ENCODE assay signal across 22 mouse cellular contexts in the genomic region with DNA sequence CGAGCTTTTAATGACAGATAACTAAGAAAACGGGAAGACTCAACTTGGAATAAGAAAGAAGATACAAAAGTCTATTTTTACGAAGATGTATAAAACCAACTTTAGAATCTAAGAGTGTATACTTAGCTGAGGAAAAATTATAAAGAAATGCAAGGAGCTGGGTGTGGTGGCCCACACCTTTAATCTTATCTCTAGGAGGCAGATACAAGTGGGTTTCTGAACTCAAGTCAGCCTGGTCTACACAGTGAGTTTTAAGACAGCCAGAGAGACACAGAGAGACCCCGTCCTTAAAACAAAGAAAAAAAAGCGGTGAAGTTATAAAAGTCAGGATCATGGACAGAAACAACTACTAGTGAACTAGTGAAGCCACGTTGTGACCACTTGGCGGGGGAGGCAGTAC. TPM values are rescaled to one million over a fixed set of nuclear protein-coding genes. Genes with fewer than 3 reads are reported as not detected.
"Had no signal": no experiment of that assay in that cellular context is flagged by ENCODE, and none has a peak within 500 bp of the region (broad histone marks: within the 10 kb centered on the region; RNA-seq: fewer than 3 reads in every experiment).

No protein-coding gene starts in this region.

- H3K4me3 ChIP-seq: kidney, embryonic 15.5 days; limb, embryonic 10.5 days; limb, embryonic 13.5 days; megakaryocyte, embryonic 14.5 days; midbrain, embryonic 10.5 days; midbrain, embryonic 13.5 days; myocyte; neural tube, embryonic 13.5 days; stomach, embryonic 15.5 days had no signal

- H3K9me3 ChIP-seq: kidney, embryonic 15.5 days; limb, embryonic 10.5 days; limb, embryonic 13.5 days; megakaryocyte, embryonic 14.5 days; midbrain, embryonic 10.5 days; midbrain, embryonic 13.5 days; neural tube, embryonic 13.5 days; stomach, embryonic 15.5 days had no signal

- H3K4me2 ChIP-seq: kidney, embryonic 15.5 days; limb, embryonic 13.5 days; lung, embryonic 14.5 days; midbrain, embryonic 13.5 days; neural tube, embryonic 13.5 days; stomach, embryonic 15.5 days had no signal

- H3K4me1 ChIP-seq: kidney, embryonic 15.5 days; limb, embryonic 10.5 days; limb, embryonic 13.5 days; megakaryocyte, embryonic 14.5 days; midbrain, embryonic 10.5 days; midbrain, embryonic 13.5 days; neural tube, embryonic 13.5 days; stomach, embryonic 15.5 days had no signal

- H3K27me3 ChIP-seq: kidney, embryonic 15.5 days; limb, embryonic 13.5 days; midbrain, embryonic 13.5 days; neural tube, embryonic 13.5 days; stomach, embryonic 15.5 days had no signal

- H3K9ac ChIP-seq: kidney, embryonic 15.5 days; limb, embryonic 13.5 days; lung, embryonic 14.5 days; midbrain, embryonic 13.5 days; neural tube, embryonic 13.5 days; stomach, embryonic 15.5 days had no signal

- DNase-seq: kidney, adult 2 months; kidney, postnatal 10 days; kidney, postnatal 36 days; lung, embryonic 14.5 days; lung, postnatal 36 days; retina, postnatal 1 day; right cerebral cortex, postnatal 25 days; spleen, adult 18-20 months; thymus, postnatal 25 days had no signal

- H3K36me3 ChIP-seq: kidney, embryonic 15.5 days; limb, embryonic 10.5 days; limb, embryonic 13.5 days; midbrain, embryonic 10.5 days; midbrain, embryonic 13.5 days; neural tube, embryonic 13.5 days; stomach, embryonic 15.5 days had no signal

- ATAC-seq: intestine, postnatal 0 days; midbrain, embryonic 13.5 days; midbrain, embryonic 16.5 days had no signal

- H3K27ac ChIP-seq: kidney, embryonic 15.5 days; limb, embryonic 10.5 days; limb, embryonic 13.5 days; midbrain, embryonic 10.5 days; midbrain, embryonic 13.5 days; neural tube, embryonic 13.5 days; stomach, embryonic 15.5 days had no signal

RNA-seq across cellular contexts. Expression of a gene that starts 10.6 kb away (rescaled TPM):
- total RNA-seq: monocyte, adult 5-6 weeks; neutrophil, adult 5-6 weeks had no signal
